Mouse (Mus musculus): ENCODE measurements around the gene Serpina6. TPM values are rescaled to one million over a fixed set of nuclear protein-coding genes. Genes with fewer than 3 reads are reported as not detected.

The Serpina6 gene
- polyA plus RNA-seq, 1 experiment: not detected

DNA sequence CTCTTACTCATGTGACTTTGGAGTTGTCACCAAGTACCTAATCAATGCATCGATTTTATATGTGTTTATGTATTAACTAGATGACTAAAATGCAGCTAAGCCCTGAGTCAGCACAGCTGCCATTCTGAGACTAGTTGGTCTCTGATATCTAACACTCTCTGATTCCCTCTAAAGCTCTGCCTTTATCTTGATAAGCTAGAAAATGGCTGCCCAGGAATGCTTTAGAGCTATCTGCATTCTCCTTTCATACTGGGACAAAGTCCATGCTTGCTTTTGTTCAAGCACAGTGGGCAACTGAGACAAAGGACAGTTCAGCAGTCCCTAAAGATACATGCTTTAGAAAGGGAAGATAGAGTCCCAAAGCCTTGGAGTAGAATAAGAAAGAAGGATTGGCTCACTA is 41.9 kb downstream of the Serpina6 start:
- Histone ChIP-seq H3K27ac (ENCODE audit: insufficient read depth, low read length) (no peak overlapping the region), H3K36me3 (ENCODE audit: control insufficient read depth, insufficient read depth, low read length) (no peaks in the 10 kb centered on the region)
- no peak for TF ChIP-seq CTCF (IDR thresholded peaks at IDR 0.05; ENCODE audit: extremely low read depth, insufficient read depth, insufficient read length, insufficient replicate concordance)
- no peak for TF ChIP-seq POLR2A (IDR thresholded peaks at IDR 0.05; ENCODE audit: low read depth, low read length)

DNA sequence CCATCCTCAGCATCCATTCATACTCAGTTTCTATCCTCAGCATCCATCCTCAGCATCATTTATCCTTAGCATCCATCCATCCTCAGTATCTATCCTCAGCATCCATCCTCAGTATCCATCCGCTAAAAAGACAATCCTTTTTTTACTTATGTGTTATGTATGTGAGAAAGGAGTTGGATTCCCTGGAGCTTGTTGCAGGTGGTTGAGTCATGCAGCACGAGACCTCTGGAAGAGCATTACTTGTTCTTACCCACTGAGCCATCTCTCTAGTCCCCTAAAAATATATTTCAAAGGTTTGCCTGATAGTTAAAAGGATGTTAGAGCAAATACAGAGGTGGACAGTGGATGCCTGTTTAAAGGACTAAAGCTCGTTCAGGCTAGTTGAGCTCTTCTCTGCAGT is 55.2 kb downstream of the Serpina6 start:
- Histone ChIP-seq H3K4me1 (ENCODE audit: control insufficient read depth, insufficient read depth, insufficient read length) (no peaks in the 10 kb centered on the region), H3K4me3 (ENCODE audit: extremely low read depth, insufficient read depth, insufficient read length) (no peak overlapping the region), H3K27me3 (ENCODE audit: control insufficient read depth, insufficient read depth, low read length) (no peaks in the 10 kb centered on the region), H3K27ac (ENCODE audit: insufficient read depth, low read length) (no peak overlapping the region), H3K36me3 (ENCODE audit: control insufficient read depth, insufficient read depth, low read length) (no peaks in the 10 kb centered on the region)
- no peak for DNase-seq (ENCODE audit: low read depth in 1 of 2, low spot score in 2 of 2)
- WGBS: 79% methylated on average over 3 of the region's 3 CpGs
- TF ChIP-seq CTCF (IDR thresholded peaks at IDR 0.05; ENCODE audit: extremely low read depth, insufficient read depth, insufficient read length, insufficient replicate concordance) (no peak), POLR2A (IDR thresholded peaks at IDR 0.05; ENCODE audit: low read depth, low read length) (no peak)

More for the DNA sequence above, 41.9 kb downstream of the Serpina6 start:
- DNase-seq (ENCODE audit: low read depth in 1 of 2, low spot score in 2 of 2): no peak
- Histone ChIP-seq H3K4me1 (ENCODE audit: control insufficient read depth, insufficient read depth, insufficient read length) (no peaks in the 10 kb centered on the region), H3K27me3 (ENCODE audit: control insufficient read depth, insufficient read depth, low read length) (no peaks in the 10 kb centered on the region), H3K4me3 (ENCODE audit: extremely low read depth, insufficient read depth, insufficient read length) (no peak overlapping the region)
- WGBS: 84% methylated on average over 1 of the region's 1 CpGs

DNA sequence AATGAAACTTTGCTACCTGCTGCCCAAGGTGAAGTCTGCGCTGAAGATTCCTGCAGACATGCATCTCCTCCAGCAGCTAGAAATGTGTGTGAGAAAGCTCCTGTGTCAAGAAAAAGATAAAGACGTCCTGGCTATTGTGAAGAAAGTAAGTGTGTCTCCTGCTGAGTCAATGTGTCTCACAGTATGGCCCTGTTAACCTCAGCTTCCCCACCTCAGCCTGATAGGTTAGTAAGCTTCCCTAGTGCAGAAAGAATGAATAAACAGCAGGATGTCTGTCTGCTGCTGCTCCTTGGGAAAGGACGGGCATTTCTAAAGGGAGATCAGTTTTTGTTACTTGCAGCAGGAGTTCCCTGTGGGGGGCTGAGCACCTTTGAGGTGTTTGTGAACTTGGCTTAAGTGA is 56.6 kb downstream of the Serpina6 start:
- DNase-seq (ENCODE audit: low read depth in 1 of 2, low spot score in 2 of 2): no peak
- Histone ChIP-seq H3K27ac (ENCODE audit: insufficient read depth, low read length) (no peak overlapping the region), H3K4me1 (ENCODE audit: control insufficient read depth, insufficient read depth, insufficient read length) (no peaks in the 10 kb centered on the region), H3K4me3 (ENCODE audit: extremely low read depth, insufficient read depth, insufficient read length) (no peak overlapping the region), H3K27me3 (ENCODE audit: control insufficient read depth, insufficient read depth, low read length) (no peaks in the 10 kb centered on the region), H3K36me3 (ENCODE audit: control insufficient read depth, insufficient read depth, low read length) (no peaks in the 10 kb centered on the region)
- TF ChIP-seq CTCF (IDR thresholded peaks at IDR 0.05; ENCODE audit: extremely low read depth, insufficient read depth, insufficient read length, insufficient replicate concordance) (no peak), POLR2A (IDR thresholded peaks at IDR 0.05; ENCODE audit: low read depth, low read length) (no peak)
- WGBS: 61% methylated on average over 3 of the region's 3 CpGs

DNA sequence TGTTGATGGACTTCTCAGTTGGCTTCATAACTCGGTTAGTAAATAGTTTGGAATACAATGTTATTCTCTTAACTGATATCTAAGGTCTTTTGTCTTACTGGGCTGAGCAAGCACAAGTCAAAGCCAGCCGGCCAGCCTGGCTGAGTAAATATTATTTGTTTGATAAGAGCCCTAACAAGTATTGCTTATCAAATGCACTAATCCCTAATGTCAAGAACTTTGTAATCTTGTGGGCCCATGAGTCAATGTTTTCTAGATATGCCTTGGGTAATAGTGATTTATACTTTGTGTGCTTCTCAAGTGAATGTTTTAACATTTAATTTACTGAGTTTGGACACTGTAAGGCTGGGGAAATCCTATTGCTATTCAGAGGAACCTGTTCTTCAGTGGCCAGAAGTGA is 58.6 kb downstream of the Serpina6 start:
- Histone ChIP-seq H3K36me3 (ENCODE audit: control insufficient read depth, insufficient read depth, low read length) (no peaks in the 10 kb centered on the region), H3K4me1 (ENCODE audit: control insufficient read depth, insufficient read depth, insufficient read length) (no peaks in the 10 kb centered on the region), H3K27ac (ENCODE audit: insufficient read depth, low read length) (no peak overlapping the region), H3K27me3 (ENCODE audit: control insufficient read depth, insufficient read depth, low read length) (no peaks in the 10 kb centered on the region), H3K4me3 (ENCODE audit: extremely low read depth, insufficient read depth, insufficient read length) (no peak overlapping the region)
- no peak for DNase-seq (ENCODE audit: low read depth in 1 of 2, low spot score in 2 of 2)
- WGBS: 64% methylated on average over 2 of the region's 2 CpGs
- no peak for TF ChIP-seq POLR2A (IDR thresholded peaks at IDR 0.05; ENCODE audit: low read depth, low read length)
- no peak for TF ChIP-seq CTCF (IDR thresholded peaks at IDR 0.05; ENCODE audit: extremely low read depth, insufficient read depth, insufficient read length, insufficient replicate concordance)

Other genes with a start within 250 kb of the Serpina6 start
- 0.82 and 1.1 TPM in 2 replicates for gene 9330161L09Rik, start 249.4 kb downstream of the Serpina6 start, polyA plus RNA-seq (2012; rRNA removed)
- 26.9 and 32.5 TPM in 2 replicates for gene Ddx24, start 231.4 kb downstream of the Serpina6 start, polyA plus RNA-seq (2012; rRNA removed)
- gene Ifi27, start 223.0 kb downstream of the Serpina6 start, polyA plus RNA-seq (2012; rRNA removed): 188 and 204 TPM in 2 replicates
- 731 and 1,353 TPM in 2 replicates for gene Ifi27l2a, start 213.5 kb downstream of the Serpina6 start, polyA plus RNA-seq (2012; rRNA removed)
- 0.07 and 0.08 TPM in 2 replicates for gene Ifi27l2b, start 200.0 kb downstream of the Serpina6 start, polyA plus RNA-seq (2012; rRNA removed)
- 0.08 and 0.22 TPM in 2 replicates for gene Ppp4r4, start 124.9 kb downstream of the Serpina6 start, polyA plus RNA-seq (2012; rRNA removed)
- gene Serpina10, start 25.8 kb downstream of the Serpina6 start, polyA plus RNA-seq (2012; rRNA removed): 0.47 and 0.76 TPM in 2 replicates
- gene Serpina16, start 18.9 kb upstream of the Serpina6 start, polyA plus RNA-seq (2012; rRNA removed): not detected in 2 replicates
- gene Serpina1f, start 38.3 kb upstream of the Serpina6 start, polyA plus RNA-seq (2012; rRNA removed): 0.05 TPM in 1 of 2 replicates, not detected in the other
- gene Serpina1d, start 116.4 kb upstream of the Serpina6 start, polyA plus RNA-seq (2012; rRNA removed): 0.46 and 0.65 TPM in 2 replicates
- 2.2 and 19.8 TPM in 2 replicates for gene Serpina1b, start 173.2 kb upstream of the Serpina6 start, polyA plus RNA-seq (2012; rRNA removed)
- 0.64 and 11.8 TPM in 2 replicates for gene Serpina1a, start 206.3 kb upstream of the Serpina6 start, polyA plus RNA-seq (2012; rRNA removed)
- gene Serpina1c, start 247.7 kb upstream of the Serpina6 start, polyA plus RNA-seq (2012; rRNA removed): 0.90 and 6.6 TPM in 2 replicates